Mouse (Mus musculus) MEL (cell line): ENCODE data around the gene Gigyf1. TPM values are rescaled to one million over a fixed set of nuclear protein-coding genes. Genes with fewer than 3 reads are reported as not detected.

Source experiments
- DNase-seq: peaks from one replicate; pipeline ENCODE4 v3.0.0; 2011; ENCODE audit warnings: low read depth, low spot score
- H3K27ac ChIP-seq: 2 replicates; pipeline ENCODE4 v1.5.1; 2012; ENCODE audit warnings: low read depth, mild to moderate bottlenecking, control low read depth, low read length, moderate library complexity; ENCODE audit not compliant: control insufficient read depth
- H3K27me3 ChIP-seq, 2 experiments: fragments of 150-350 bp in 1 of 2; sonication (generic) in 1 of 2; 2 replicates each; pipeline ENCODE4 v1.6.1; 2012; ENCODE audit warnings: low read length in 2 of 2, mild to moderate bottlenecking in 2 of 2, improper control_type of control experiment in 1 of 2, moderate library complexity in 1 of 2; ENCODE audit not compliant: insufficient read depth in 2 of 2, control insufficient read depth in 1 of 2
- H3K36me3 ChIP-seq, 2 experiments: 2 replicates each; pipeline ENCODE4 v1.6.1; 2012 to 2014; ENCODE audit warnings: low read length in 2 of 2, improper control_type of control experiment in 1 of 2, inconsistent platforms in 1 of 2, mild to moderate bottlenecking in 1 of 2; ENCODE audit not compliant: insufficient read depth in 2 of 2, control insufficient read depth in 1 of 2
- H3K4me1 ChIP-seq, 2 experiments: fragments of 150-350 bp in 1 of 2; sonication (generic) in 1 of 2; 2 replicates each; pipeline ENCODE4 v1.6.1; 2012; ENCODE audit warnings: low read length in 2 of 2, improper control_type of control experiment in 1 of 2, mild to moderate bottlenecking in 1 of 2; ENCODE audit not compliant: insufficient read depth in 2 of 2, control insufficient read depth in 1 of 2
- H3K4me3 ChIP-seq, 2 experiments: fragments of 150-350 bp in 1 of 2; sonication (generic) in 1 of 2; 2 replicates each; pipeline ENCODE4 v1.5.1; 2012; ENCODE audit warnings: low read depth in 2 of 2, low read length in 2 of 2, mild to moderate bottlenecking in 2 of 2, moderate library complexity in 2 of 2, control low read depth in 1 of 2, improper control_type of control experiment in 1 of 2; ENCODE audit not compliant: control insufficient read depth in 1 of 2, insufficient read depth in 1 of 2
- H3K79me2 ChIP-seq: 2 replicates; pipeline ENCODE4 v1.6.1; 2012; ENCODE audit warnings: mild to moderate bottlenecking, low read length, moderate library complexity; ENCODE audit not compliant: control insufficient read depth, poor library complexity, insufficient read depth
- H3K9ac ChIP-seq: 2 replicates; pipeline ENCODE4 v1.6.1; 2012; ENCODE audit warnings: low read depth, mild to moderate bottlenecking, control low read depth, low read length, moderate library complexity; ENCODE audit not compliant: control insufficient read depth, poor library complexity, severe bottlenecking
- H3K9me3 ChIP-seq: fragments of 150-350 bp; sonication (generic); replicated peaks from 2 replicates; pipeline ENCODE4 v1.6.1; 2012; ENCODE audit warnings: mild to moderate bottlenecking, low read length, improper control_type of control experiment, moderate library complexity; ENCODE audit not compliant: insufficient read depth
- BHLHE40 ChIP-seq: IDR thresholded peaks from 2 replicates; pipeline ENCODE4 v1.6.1; 2012; ENCODE audit warnings: low read depth, mild to moderate bottlenecking, inconsistent platforms, low read length, improper control_type of control experiment, borderline replicate concordance
- CHD1 ChIP-seq: IDR thresholded peaks from 2 replicates; pipeline ENCODE4 v1.6.1; 2012; ENCODE audit warnings: low read depth, mild to moderate bottlenecking, inconsistent platforms, low read length, improper control_type of control experiment
- ELF1 ChIP-seq: IDR thresholded peaks from 2 replicates; pipeline ENCODE4 v1.6.1; 2014; ENCODE audit warnings: low read depth, mild to moderate bottlenecking, inconsistent platforms, low read length, improper control_type of control experiment, moderate library complexity
- GABPA ChIP-seq: IDR thresholded peaks from 2 replicates; pipeline ENCODE4 v1.6.1; 2012; ENCODE audit warnings: low read depth, mild to moderate bottlenecking, inconsistent platforms, low read length, improper control_type of control experiment, moderate library complexity
- JUND ChIP-seq: IDR thresholded peaks from 2 replicates; pipeline ENCODE4 v1.6.1; 2011; ENCODE audit warnings: low read depth, mild to moderate bottlenecking, improper control_type of control experiment, low read length
- MAFK ChIP-seq: IDR thresholded peaks from 2 replicates; pipeline ENCODE4 v1.6.1; 2011; ENCODE audit warnings: low read depth, mild to moderate bottlenecking, low read length, improper control_type of control experiment, borderline replicate concordance
- MAZ ChIP-seq: IDR thresholded peaks from 2 replicates; pipeline ENCODE4 v1.6.1; 2012; ENCODE audit warnings: low read depth, mild to moderate bottlenecking, inconsistent platforms, low read length, improper control_type of control experiment
- MXI1 ChIP-seq: IDR thresholded peaks from 2 replicates; pipeline ENCODE4 v1.6.1; 2011; ENCODE audit warnings: mild to moderate bottlenecking, low read depth, low read length, improper control_type of control experiment
- MYB ChIP-seq: IDR thresholded peaks from 2 replicates; pipeline ENCODE4 v1.6.1; 2011; ENCODE audit warnings: mild to moderate bottlenecking, low read depth, low read length, improper control_type of control experiment
- MYC ChIP-seq: IDR thresholded peaks from 2 replicates; pipeline ENCODE4 v1.6.1; 2011; ENCODE audit warnings: low read depth, mild to moderate bottlenecking, low read length, improper control_type of control experiment, moderate library complexity
- POLR2AphosphoS2 ChIP-seq: IDR thresholded peaks from 2 replicates; pipeline ENCODE4 v1.6.1; 2011; ENCODE audit warnings: low read length, improper control_type of control experiment
- RAD21 ChIP-seq: IDR thresholded peaks from 2 replicates; pipeline ENCODE4 v1.6.1; 2011; ENCODE audit warnings: mild to moderate bottlenecking, low read depth, low read length, improper control_type of control experiment
- SIN3A ChIP-seq: IDR thresholded peaks from 2 replicates; pipeline ENCODE4 v1.6.1; 2012; ENCODE audit warnings: low read length, improper control_type of control experiment, inconsistent platforms
- TAL1 ChIP-seq: IDR thresholded peaks from 2 replicates; pipeline ENCODE4 v1.6.1; 2012; ENCODE audit warnings: mild to moderate bottlenecking, inconsistent platforms, low read length, moderate library complexity, mixed read lengths
- USF1 ChIP-seq: IDR thresholded peaks from 2 replicates; pipeline ENCODE4 v1.6.1; 2014; ENCODE audit warnings: low read depth, mild to moderate bottlenecking, inconsistent platforms, low read length, improper control_type of control experiment, moderate library complexity
- ZNF384 ChIP-seq: IDR thresholded peaks from 2 replicates; pipeline ENCODE4 v1.6.1; 2012; ENCODE audit warnings: low read depth, mild to moderate bottlenecking, inconsistent platforms, low read length, improper control_type of control experiment
- polyA plus RNA-seq, 2 experiments: library from polyadenylated mRNA; stranded (reverse) in 1 of 2; unstranded in 1 of 2; fragments of >175 nt in 1 of 2; fragments of >200 nt in 1 of 2; gene quantifications; 2 replicates each; pipeline versions ENCODE4 v1.2.1 to v1.2.4; 2012; ENCODE audit warnings: low replicate concordance in 2 of 2, low read depth in 1 of 2; ENCODE audit not compliant: insufficient read length in 2 of 2, insufficient read depth in 1 of 2, missing spikeins in 1 of 2
- total RNA-seq: library from RNA; depleted of rRNA; stranded (reverse); fragments of 300-350 nt; gene quantifications from 2 replicates; pipeline ENCODE4 v1.2.3, GENCODE M21; 2012

The Gigyf1 gene
- total and polyA plus RNA-seq, 3 experiments, result 5.1 to 24.6 TPM; not detected in 1

GRCm38 (mm10) chr5:137532131-137532807 lies 13.9 kb downstream of the Gigyf1 start:
- Histone ChIP-seq H3K36me3 (peaks cover under 1 to 6% of the 10 kb centered on the region in 2 experiments), H3K4me1 (peaks cover 4 to 5% of the 10 kb centered on the region in 2 experiments; a peak in 1 of 4 replicates)
- DNase-seq, result peak; percentile 63

GRCm38 (mm10) chr5:137532808-137533116 lies 14.4 kb downstream of the Gigyf1 start:
- Histone ChIP-seq H3K79me2 (peaks cover 28% of the 10 kb centered on the region), H3K4me3 (peak overlapping the region; percentile 78 to 99), H3K36me3 (peaks cover 0 to 6% of the 10 kb centered on the region in 2 experiments; a peak in 3 of 4 replicates), H3K4me1 (peaks cover 4 to 5% of the 10 kb centered on the region in 2 experiments; a peak in 1 of 4 replicates), H3K9me3 (no peaks in the 10 kb centered on the region), H3K27ac (peak overlapping the region; percentile 89), H3K27me3 (no peaks in the 10 kb centered on the region), H3K9ac (peak overlapping the region; percentile 98)
- TF ChIP-seq TAL1, result no peak
- peak; percentile 75 for TF ChIP-seq ELF1
- peak; percentile 8; the same call in 1 of the 2 replicates for TF ChIP-seq MYC
- no peak for TF ChIP-seq JUND
- no peak for TF ChIP-seq POLR2AphosphoS2
- no peak for TF ChIP-seq USF1
- TF ChIP-seq ZNF384, result no peak
- TF ChIP-seq GABPA, result no peak
- no peak for TF ChIP-seq BHLHE40
- TF ChIP-seq CHD1, result no peak
- no peak for TF ChIP-seq MYB
- no peak for TF ChIP-seq RAD21
- no peak for TF ChIP-seq MAFK
- TF ChIP-seq MXI1, result peak; percentile 25; the same call in 1 of the 2 replicates
- DNase-seq, result no peak

More at GRCm38 (mm10) chr5:137532131-137532807, 13.9 kb downstream of the Gigyf1 start:
- H3K79me2 ChIP-seq, result peaks cover 28% of the 10 kb centered on the region
- H3K27me3 ChIP-seq, result no peaks in the 10 kb centered on the region
- H3K9ac ChIP-seq, result peak overlapping the region; percentile 98
- TF ChIP-seq MAZ (0 out of 2 replicates have a peak, but pooled peaks have one; percentile 37), SIN3A (peak; percentile 67), MYC (no peak), RAD21 (no peak)
- TF ChIP-seq, all 39 proteins: peak for 2
- H3K4me3 ChIP-seq, result peak overlapping the region; percentile 78 to 99
- H3K9me3 ChIP-seq, result no peaks in the 10 kb centered on the region
- peak overlapping the region; percentile 89 for H3K27ac ChIP-seq
